Mouse (Mus musculus) kidney, postnatal 25 days (tissue): ENCODE results near the gene Gpr162.
"Not testable (repeated sequence)": the region's sequence is repeated elsewhere in the genome, so short reads cannot be mapped to it uniquely, and the experiment has no call there.

Experiments
- DNase-seq, 2 experiments: peaks; one replicate each; pipeline ENCODE4 v3.0.0; 2021; ENCODE audit warnings: mixed read lengths in 2 of 2

Gene Gpr162

GRCm38 (mm10) chr6:124863658-124864298, at the start of gene Gpr162:
Gene Gpr162, minus strand, starts transcription at chr6:124863983.
- DNase-seq, result peak; percentile 55 to 75

GRCm38 (mm10) chr6:124913214-124913613, 49.4 kb upstream of the Gpr162 start:
- peak in 1 of 2 experiments; percentile 51 for DNase-seq

- no peak for DNase-seq
Measured at GRCm38 (mm10) chr6:124911533-124912218, 47.9 kb upstream of the Gpr162 start, which contains the start of gene Lag3. Gene Lag3, minus strand, starts transcription at chr6:124911705.

GRCm38 (mm10) chr6:124910032-124910431, 46.2 kb upstream of the Gpr162 start:
- no peak for DNase-seq

- no peak for DNase-seq
Measured at GRCm38 (mm10) chr6:124907767-124908166, 44.0 kb upstream of the Gpr162 start.

GRCm38 (mm10) chr6:124904991-124905860, 41.4 kb upstream of the Gpr162 start:
- DNase-seq, result no peak

- DNase-seq, result peak; percentile 81 to 87
Measured at GRCm38 (mm10) chr6:124904161-124904981, 40.6 kb upstream of the Gpr162 start.

- DNase-seq, result peak; percentile 95 to 98
Measured at GRCm38 (mm10) chr6:124903580-124904151, 39.9 kb upstream of the Gpr162 start.

GRCm38 (mm10) chr6:124901851-124902250, 38.1 kb upstream of the Gpr162 start:
- no peak for DNase-seq

- DNase-seq, result no peak
Measured at GRCm38 (mm10) chr6:124900801-124901480, 37.2 kb upstream of the Gpr162 start.

- DNase-seq, result no peak
Measured at GRCm38 (mm10) chr6:124900056-124900800, 36.4 kb upstream of the Gpr162 start.

GRCm38 (mm10) chr6:124898359-124898758, 34.6 kb upstream of the Gpr162 start:
- no peak for DNase-seq

GRCm38 (mm10) chr6:124894113-124894512, 30.3 kb upstream of the Gpr162 start:
- DNase-seq, result not testable (repeated sequence)

- no peak for DNase-seq
Measured at GRCm38 (mm10) chr6:124890997-124891396, 27.2 kb upstream of the Gpr162 start.

GRCm38 (mm10) chr6:124888555-124889125, 24.9 kb upstream of the Gpr162 start:
- DNase-seq, result no peak

GRCm38 (mm10) chr6:124887986-124888385, 24.2 kb upstream of the Gpr162 start, which contains the start of gene Cd4:
Gene Cd4, minus strand, starts transcription at chr6:124888221.
- no peak for DNase-seq

GRCm38 (mm10) chr6:124885956-124886381, 22.2 kb upstream of the Gpr162 start:
- no peak for DNase-seq

- no peak for DNase-seq
Measured at GRCm38 (mm10) chr6:124884714-124885500, 21.1 kb upstream of the Gpr162 start.

GRCm38 (mm10) chr6:124883351-124883750, 19.6 kb upstream of the Gpr162 start:
- no peak for DNase-seq
